Mouse (Mus musculus) mesoderm, embryonic 11.5 days (tissue): ENCODE measurements around the gene Thop1.
"Not testable (repeated sequence)": the region's sequence is repeated elsewhere in the genome, so short reads cannot be mapped to it uniquely, and the experiment has no call there.

Source experiments
- DNase-seq: peaks from one replicate; pipeline ENCODE4 v3.0.0-alpha.2; 2012; ENCODE audit warnings: low read depth, low spot score

The Thop1 gene

GRCm38 (mm10) chr10:81069836-81070235 is at the start of gene Thop1:
Gene Thop1, plus strand, starts transcription at chr10:81070035.
- peak; percentile 100 for DNase-seq

DNA sequence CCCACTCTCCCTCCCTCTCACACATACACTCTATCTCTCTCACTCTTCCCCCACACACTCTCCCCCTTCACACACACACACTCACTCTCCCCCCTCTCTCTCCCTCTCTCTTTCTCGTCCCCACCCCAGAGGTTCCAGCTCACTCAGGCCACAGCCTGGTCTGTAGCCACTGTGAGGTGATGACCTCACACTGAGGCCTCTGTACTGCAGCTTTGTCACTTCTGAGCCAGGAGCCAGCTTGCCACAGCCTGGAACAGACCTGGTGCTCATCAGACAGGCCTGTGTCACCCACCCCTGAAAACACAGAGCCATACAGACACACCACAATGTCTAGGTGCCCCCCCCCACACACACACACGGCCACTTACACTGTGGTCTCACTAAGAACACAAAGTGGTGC is 49.6 kb upstream of the Thop1 start:
- no peak for DNase-seq

DNA sequence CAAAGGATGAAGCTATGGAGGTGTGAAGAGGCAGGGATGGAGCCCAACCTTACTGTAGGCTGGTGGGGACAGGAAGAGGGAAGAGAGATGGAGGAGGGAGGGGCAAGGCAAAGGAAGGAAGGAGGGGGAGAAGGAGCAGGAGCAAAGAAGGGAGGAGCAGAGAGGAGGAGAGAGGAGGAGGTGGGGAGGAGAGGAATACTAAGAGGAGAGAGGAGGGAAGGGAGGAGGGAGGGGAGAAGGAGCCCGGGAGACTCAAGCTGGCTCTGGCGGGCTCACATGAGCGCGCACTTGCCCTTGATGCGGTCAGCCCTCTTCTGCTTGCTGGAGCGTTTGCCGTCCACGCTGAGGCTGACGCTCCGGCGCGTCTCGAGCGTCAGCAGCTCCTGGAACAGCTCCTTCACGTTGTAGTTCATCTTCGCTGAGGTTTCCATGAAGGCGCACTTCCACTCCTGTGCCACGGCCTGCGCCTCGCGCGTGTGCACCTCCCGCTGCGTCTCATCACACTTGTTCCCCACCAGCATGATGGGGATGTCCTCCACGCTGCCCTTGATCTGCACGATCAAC is 48.2 kb upstream of the Thop1 start:
- DNase-seq = no peak

DNA sequence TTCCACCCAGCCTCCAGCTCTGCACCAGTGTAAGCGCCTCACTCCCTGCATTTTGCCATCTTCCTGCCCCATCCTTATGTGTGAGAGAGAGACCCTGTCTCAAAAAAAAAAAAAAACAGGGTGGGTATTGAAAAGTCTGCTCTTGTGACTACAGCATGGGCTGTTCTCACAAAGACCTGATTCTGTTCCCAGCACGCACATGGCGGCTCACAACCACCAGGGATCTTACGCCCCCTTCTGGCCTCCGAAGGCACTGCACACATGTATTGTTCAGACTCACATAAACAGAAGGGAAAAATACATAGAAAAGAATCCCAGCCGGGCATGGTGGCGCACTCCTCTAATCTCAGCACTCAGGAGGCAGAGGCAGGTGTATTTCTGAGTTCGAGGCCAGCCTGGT is 47.1 kb upstream of the Thop1 start:
- no peak for DNase-seq

DNA sequence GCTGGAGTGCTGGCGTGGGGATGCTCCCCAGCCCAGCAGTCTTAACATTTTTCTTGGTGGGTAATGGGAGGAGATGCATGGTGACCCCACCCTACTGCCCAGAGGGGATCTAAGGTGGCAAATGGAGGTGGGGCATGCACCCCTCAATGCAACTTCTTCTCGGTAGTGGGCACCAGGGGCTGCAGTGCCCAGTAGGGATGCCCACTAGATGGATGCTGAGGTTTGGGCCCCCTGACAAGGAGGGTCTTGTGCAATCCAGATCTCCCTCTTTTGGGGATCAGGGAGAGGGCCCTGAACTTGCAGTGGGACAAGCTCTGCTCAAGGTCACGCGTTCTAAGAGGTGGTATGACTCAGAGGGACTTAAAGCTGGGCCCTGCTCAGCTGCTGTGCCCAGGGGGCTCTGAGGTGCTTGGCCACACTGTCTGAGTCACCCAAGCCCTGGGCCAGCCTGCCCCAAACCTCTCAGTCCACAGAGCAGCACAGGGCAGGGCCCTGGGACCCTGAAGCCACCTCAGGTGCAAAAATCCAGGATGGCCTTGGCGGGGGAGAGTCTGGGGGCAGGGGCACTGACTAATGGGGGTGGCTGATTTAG is 45.4 kb upstream of the Thop1 start:
- DNase-seq = no peak

- DNase-seq = no peak
These were observed 44.7 kb upstream of the Thop1 start for GRCm38 (mm10) chr10:81025047-81025621.

DNA sequence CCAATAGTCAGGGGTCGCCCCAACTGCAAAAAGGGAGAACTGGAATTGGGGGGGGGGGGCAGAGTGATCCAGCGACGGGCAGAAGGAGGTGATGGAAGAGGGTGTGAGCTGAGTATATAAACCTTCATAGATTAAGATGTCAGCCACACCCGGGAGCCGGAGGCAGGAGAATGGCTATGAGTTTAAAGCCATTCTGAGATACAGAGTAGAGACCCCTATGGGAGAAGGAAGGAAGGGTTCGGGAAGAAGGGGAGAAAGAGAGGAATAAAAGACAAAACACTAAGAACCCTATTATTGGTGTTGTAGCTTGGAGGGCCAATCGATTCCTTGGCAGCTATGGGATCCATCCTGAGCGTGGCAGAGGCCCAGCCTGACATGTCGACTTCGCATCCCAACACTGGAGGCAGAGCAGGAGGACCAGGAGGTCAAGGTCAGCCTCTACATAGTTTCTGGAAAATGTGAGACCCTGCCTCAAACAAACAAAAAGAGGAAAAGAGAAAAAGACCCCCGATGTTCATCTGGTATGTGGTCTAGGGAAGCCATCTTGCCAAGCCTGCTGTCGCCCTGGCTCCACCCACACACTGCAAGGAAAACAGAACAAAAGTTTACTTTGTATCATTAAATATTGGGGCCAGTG is 44.1 kb upstream of the Thop1 start, which contains the start of gene Diras1:
Gene Diras1 (minus strand): TSS at position 24 of the 637 bp plus-strand sequence.
- no peak for DNase-seq

DNA sequence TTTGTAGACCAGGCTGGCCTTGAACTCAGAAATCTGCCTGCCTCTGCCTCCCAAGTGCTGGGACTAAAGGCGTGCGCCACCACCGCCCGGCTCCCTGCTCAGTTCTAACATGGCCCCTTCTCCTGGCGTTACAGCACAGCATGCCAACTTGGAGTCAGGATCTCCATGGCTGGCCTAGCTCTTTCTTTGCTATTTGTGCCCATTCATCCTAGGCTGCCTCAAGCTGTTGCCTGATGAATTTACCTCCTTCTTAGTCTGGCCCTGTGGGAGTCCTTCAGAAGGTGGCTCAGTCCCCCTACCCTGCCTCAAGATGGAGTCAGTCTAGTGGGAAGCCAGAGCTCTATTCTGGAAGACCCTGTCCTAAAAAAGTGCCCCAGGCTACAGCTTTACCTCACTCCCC is 43.0 kb upstream of the Thop1 start:
- no peak for DNase-seq

DNA sequence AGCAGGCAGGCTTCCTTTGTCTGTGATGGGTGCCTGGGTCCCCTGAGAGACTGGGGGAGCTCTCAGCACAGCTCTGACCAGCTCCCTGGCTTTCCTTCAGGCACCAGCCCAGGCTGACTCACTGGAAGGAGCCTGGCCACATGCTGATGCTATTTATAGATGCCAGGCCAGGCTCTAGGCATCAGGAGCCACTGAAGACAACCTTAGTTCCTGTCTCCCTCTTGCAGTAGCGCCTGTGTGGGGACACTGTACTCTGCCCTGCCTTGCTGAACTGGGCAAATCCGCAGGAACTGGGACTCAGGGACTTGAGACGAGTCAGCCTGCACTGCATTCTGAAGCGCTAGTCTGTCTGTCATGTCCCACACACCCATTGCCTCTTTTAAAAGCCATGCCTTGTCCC is 42.5 kb upstream of the Thop1 start:
- no peak for DNase-seq

DNA sequence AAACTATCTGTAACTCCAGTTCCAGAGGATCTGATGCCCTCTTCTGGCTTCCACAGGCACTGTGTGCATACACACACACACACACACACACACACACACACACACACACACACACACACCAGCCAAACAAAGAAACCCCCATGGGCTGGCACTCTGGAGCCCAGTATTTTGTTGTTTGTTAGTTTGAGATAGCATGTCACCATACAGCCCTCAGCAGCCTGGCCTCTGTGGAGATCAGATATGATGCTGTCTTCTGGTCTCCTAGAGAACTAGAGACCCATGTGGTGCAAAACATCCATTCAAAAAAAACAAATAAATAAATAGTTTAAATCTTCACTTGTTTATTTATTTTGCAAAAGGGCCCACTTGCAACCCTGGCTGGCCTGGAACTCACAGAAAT is 41.6 kb upstream of the Thop1 start:
- no peak for DNase-seq

DNA sequence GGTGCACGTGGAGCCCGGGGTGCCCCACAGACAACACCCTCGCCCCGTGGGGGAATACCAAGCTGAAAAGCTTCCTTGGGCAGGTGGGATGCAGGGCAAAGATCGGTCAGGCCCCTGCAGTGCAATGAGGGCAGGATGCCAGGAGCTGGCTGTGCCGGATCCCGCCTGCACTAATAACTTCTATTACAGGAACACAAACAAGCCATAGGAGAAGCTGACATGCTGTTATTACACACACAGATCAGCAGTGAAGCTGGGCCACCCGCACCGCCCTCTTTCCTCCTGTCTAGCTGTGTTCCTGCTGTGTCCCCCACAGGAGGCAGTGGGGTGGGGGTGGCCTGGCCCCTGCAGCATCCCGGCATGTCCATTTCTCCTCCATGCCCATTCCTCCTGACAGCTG is 40.8 kb upstream of the Thop1 start:
- no peak for DNase-seq

GRCm38 (mm10) chr10:81033586-81033985 is 36.2 kb upstream of the Thop1 start:
- DNase-seq = no peak

DNA sequence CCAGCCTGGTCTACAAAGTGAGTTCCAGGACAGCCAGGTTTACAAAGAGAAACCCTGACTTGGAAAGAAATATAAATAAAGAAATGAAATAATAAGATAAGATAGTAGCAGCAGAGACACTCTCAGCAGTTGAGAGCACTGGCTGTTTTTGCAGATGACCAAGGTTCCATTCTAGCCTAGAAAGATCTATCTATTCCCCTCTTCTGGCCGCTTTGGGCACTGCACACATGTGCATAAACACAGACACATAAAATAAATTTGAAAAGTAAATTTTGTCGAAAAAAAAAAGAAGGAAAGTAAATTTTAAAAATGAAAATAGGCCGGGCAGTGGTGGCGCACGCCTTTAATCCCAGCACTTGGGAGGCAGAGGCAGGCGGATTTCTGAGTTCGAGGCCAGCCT is 33.6 kb upstream of the Thop1 start:
- DNase-seq = no peak

GRCm38 (mm10) chr10:81036988-81037580 is 32.8 kb upstream of the Thop1 start, which contains the start of gene Slc39a3:
Gene Slc39a3, minus strand, starts transcription at chr10:81037426.
- peak; percentile 100 for DNase-seq

- DNase-seq = peak; percentile 74
These were observed 28.2 kb upstream of the Thop1 start for GRCm38 (mm10) chr10:81041458-81042175.

GRCm38 (mm10) chr10:81045246-81045645 is 24.6 kb upstream of the Thop1 start:
- DNase-seq = not testable (repeated sequence)

- DNase-seq = peak; percentile 21
These were observed 19.2 kb upstream of the Thop1 start for GRCm38 (mm10) chr10:81050645-81051044.

GRCm38 (mm10) chr10:81051133-81051532 is 18.7 kb upstream of the Thop1 start:
- no peak for DNase-seq

GRCm38 (mm10) chr10:81052577-81052976 is 17.3 kb upstream of the Thop1 start:
- no peak for DNase-seq

DNA sequence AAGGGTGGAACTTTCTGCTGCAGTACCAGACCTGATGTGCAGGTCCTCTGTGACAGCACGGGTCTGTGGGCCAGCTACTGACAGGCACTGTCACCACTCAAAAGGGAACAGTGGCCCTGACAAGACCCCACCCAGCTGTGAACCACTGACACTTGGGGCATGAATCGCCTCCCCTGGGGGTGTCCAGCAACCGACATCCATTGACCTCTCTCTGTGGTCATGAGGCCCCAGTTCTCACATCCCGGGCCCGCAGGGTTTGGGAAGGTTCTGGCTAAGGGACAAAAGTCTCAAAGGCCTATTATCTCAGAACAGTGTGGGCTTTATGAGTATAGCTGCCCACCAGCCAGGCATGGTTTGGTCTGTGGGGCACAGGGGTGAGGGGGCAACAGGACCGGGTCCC is 14.7 kb upstream of the Thop1 start:
- DNase-seq = no peak

GRCm38 (mm10) chr10:81055802-81056340 is 14.0 kb upstream of the Thop1 start:
- DNase-seq = not testable (repeated sequence)
